Mouse (Mus musculus) cerebellum, adult 11 months (tissue): ENCODE results near the gene Pigb.

Source experiments
- DNase-seq: peaks from one replicate; pipeline ENCODE4 v3.0.0; 2022

Pigb gene

GRCm38 (mm10) chr9:72988706-72989105 lies 51.5 kb downstream of the Pigb start:
- no peak for DNase-seq

GRCm38 (mm10) chr9:72987703-72988102 lies 52.5 kb downstream of the Pigb start:
- no peak for DNase-seq

DNA sequence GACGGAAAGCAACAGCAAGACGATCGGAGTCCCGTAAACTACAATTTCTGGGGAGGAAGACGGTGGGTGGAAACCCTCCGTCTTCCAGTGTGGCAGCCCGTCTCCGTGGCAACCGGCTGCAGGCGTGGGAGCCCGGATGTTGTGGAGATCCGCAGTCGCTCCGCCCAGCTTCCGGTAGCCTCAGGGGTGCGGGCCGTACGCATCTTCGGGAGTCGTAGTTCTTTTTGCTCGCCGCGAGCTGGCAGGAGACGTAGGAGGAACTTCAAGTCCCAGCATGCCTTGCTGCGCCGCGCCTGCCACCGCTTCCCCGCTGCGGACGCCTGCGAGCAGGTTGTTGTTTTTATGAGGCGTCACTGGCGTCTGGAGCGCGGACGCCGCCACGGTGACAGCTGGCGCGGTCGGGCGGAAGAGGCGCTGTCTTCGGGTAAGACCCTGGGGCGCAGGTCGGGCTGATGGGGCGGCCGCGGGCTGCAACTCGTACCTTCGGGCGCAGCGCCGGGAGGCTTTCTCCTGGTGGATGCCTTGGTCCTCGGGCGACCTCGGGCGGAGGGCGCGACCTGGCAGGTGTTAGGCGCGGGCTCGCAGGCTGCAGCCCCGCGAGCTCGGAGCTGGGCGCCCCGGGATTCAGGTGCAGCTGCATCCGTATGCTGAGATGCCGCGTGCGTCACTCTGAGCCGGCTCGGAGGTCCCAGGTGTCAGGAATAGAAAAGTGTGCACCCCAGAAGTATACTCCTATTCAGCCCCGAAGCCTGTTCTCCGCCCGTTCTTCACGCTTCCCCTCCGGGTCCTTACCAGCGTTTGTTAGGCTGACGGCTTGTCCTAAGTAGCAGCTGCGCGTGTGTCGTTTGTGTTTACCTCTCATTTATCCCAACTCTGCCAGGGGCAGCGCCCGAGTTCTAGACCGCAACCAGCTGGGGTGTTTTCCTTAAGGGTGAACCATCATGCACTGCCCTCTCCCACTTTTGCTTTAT lies 54.6 kb downstream of the Pigb start, which contains the start of the genes Ccpg1os and Ccpg1:
Ccpg1os (minus strand) TSS at position 133 of the 971 bp plus-strand sequence.
Ccpg1 (plus strand) TSS at position 180 of the 971 bp plus-strand sequence.
- peak; percentile 97 for DNase-seq

DNA sequence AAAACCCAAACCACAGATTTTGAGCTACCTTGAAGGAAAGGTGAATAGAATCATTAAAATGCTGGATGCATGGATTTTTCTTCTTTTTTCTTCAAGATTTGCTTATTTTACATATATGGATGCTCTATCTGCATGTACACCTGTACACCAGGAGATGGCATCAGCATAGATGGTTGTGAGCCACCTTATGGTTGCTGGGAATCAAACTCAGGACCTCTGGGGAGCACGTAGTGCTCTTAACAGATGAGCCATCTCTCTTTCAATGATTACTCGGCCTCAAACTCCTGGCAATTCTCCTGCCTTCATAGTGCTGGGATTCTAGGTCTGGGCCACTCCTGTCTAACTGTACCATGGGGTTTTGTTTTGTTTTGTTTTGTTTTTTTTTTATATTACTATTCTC lies 57.1 kb downstream of the Pigb start:
- no peak for DNase-seq

DNA sequence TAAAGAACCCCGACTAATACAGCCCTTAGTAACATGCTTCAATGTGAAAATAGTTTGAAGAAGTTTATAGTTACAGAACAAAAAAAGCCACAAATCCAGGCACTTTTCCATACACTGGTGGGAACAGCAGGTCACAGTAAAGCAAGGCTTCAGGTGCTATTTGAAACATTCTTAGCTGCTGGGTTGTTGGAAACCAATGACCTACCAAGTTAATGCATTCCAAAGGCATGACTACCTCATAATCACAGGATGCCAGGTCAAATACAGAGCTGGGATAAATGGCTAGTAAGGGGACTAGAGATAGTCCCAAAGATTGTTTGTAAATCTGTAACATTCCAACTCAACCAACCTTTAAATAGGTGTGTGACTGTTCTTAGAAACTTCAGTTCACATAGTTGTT lies 64.9 kb downstream of the Pigb start:
- DNase-seq: no peak

- no peak for DNase-seq
Measured at GRCm38 (mm10) chr9:72974734-72975133, 65.4 kb downstream of the Pigb start.

- no peak for DNase-seq
Measured at GRCm38 (mm10) chr9:72972984-72973383, 67.2 kb downstream of the Pigb start.

DNA sequence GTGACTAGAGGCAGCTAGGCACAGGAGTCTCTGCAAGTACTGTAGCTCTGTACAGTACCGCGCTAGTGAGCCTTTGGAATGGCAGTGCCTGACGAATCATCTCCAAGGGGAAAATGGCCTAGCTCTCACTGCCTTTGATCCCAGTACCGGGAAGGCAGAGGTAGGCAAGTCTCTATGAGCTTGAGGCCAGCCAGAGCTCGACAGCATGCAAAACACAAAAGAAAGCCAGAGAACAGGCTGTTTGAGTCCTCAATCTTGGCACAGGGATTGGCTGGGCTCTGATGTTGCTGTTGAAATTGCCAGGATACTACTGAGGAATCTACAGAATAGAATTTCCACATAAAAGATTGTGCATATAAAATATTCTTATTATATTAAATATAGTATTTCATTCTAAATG lies 67.7 kb downstream of the Pigb start:
- no peak for DNase-seq

DNA sequence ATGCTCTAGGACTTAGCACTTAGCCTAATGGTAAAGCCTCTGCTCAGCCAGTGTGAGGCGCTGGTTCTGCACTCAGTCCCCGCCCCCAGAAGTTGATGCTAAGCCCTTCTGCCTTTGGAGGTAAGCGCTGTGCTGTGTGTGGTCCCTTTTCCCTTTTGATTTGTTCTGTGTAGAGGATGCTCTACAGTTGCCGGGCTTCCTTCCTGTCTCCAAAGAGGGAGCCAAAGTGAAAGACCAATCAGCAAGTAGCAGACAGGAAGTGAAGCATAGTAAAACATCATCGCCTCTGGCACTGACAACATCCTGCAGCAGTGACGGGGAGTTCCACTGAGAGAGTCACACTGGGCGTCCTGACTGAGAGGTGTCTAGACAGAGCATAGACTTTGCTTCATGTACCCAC lies 70.3 kb downstream of the Pigb start:
- DNase-seq: no peak

GRCm38 (mm10) chr9:72968349-72969061 lies 71.7 kb downstream of the Pigb start:
- DNase-seq: peak; percentile 45

- no peak for DNase-seq
Measured at GRCm38 (mm10) chr9:72961959-72962358, 78.2 kb downstream of the Pigb start.

GRCm38 (mm10) chr9:72961346-72961745 lies 78.8 kb downstream of the Pigb start:
- no peak for DNase-seq

DNA sequence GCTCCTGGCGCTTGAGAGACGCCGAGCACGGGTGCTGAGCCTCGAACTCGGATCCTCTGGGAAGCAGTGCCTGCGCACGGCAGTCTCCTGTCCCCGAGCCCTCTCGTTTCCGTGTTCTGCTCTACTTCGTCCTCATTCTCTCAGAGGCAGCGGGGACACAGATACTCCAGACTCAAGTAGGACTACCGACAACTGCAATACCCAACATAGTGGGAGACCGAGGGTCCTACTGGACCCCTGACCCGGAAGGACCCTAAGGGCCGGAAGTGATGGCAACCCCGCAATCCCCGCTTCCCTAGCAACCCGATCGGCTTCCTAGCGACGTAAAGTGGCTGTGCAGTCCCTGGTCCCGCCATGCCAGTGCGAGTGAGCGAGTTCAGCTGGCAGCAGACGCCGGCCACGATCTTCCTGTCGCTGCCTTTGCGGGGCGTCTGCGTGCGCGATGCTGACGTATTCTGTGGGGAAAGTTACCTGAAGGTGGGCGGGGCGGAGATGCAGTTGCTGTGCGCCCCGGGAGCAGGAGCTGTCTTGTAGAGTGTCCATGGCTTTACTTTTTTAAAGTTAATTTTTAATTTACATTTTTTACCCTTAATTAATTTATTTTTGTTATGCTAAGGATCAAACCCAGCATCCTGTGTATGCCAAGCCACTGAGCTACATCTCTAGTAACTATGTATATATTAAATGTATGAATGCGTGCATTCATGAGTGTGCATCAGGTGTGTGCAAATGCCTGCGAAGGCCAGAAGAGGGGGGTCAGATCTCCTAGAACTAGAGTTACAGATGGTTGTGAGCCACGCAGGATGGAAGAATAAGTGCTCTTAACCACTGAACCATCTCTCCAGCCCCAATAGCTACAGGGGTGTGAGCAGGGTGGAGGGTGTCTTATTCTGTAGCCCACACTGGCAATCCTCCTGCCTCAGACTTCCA lies 81.4 kb downstream of the Pigb start, which contains the start of the genes Dyx1c1 and Gm44503:
Dyx1c1 (plus strand) TSS at position 265 of the 930 bp plus-strand sequence.
Gm44503 (plus strand) TSS at position 332 of the 930 bp plus-strand sequence.
- peak; percentile 52 for DNase-seq
